Mouse (Mus musculus) heart, adult 8-10 months (tissue): ENCODE measurements around the gene Zfp882. TPM values are rescaled to one million over a fixed set of nuclear protein-coding genes. Genes with fewer than 3 reads are reported as not detected.
"Not testable (repeated sequence)": the region's sequence is repeated elsewhere in the genome, so short reads cannot be mapped to it uniquely, and the experiment has no call there.

ENCODE experiments used
- DNase-seq: peaks from one replicate; pipeline ENCODE4 v3.0.0; 2022; ENCODE audit warnings: low spot score
- total RNA-seq, 4 experiments: library from RNA; stranded (reverse); gene quantifications; 2 replicates each; pipeline ENCODE4 v1.2.4; 2022

Gene Zfp882
- total RNA-seq, 4 experiments from 2014 or later, result 2.7 to 3.3 (median 3.0) TPM

GRCm38 (mm10) chr8:71952489-71952888, 44.1 kb downstream of the Zfp882 start:
- no peak for DNase-seq

GRCm38 (mm10) chr8:71952961-71953700, 44.7 kb downstream of the Zfp882 start:
- not testable (repeated sequence) for DNase-seq

GRCm38 (mm10) chr8:71954666-71955065, 46.3 kb downstream of the Zfp882 start:
- no peak for DNase-seq

GRCm38 (mm10) chr8:71960483-71960882, 52.1 kb downstream of the Zfp882 start:
- no peak for DNase-seq

- DNase-seq, result no peak
Measured at GRCm38 (mm10) chr8:71961796-71962195, 53.4 kb downstream of the Zfp882 start.

- no peak for DNase-seq
Measured at GRCm38 (mm10) chr8:71964051-71964450, 55.6 kb downstream of the Zfp882 start.

GRCm38 (mm10) chr8:71965166-71965565, 56.8 kb downstream of the Zfp882 start:
- DNase-seq, result no peak

Other genes starting within 250 kb of the Zfp882 start
- gene Unc13a, start 236.9 kb upstream of the Zfp882 start, total RNA-seq, result 1 to 10 TPM in 1 of 4 experiments, under 1 TPM in 3; 0.49 to 1.4 (median 0.57) TPM
- 10 to 100 TPM in 1 of 4 experiments, 1 to 10 TPM in 3; 6.4 to 10.3 (median 7.6) TPM for gene Jak3, start 232.3 kb upstream of the Zfp882 start, total RNA-seq
- gene Insl3, start 219.4 kb upstream of the Zfp882 start, total RNA-seq, result 1 to 10 TPM; 2.2 to 4.6 (median 2.5) TPM
- 1 to 10 TPM; 4.0 to 6.9 (median 5.3) TPM for gene B3gnt3, start 206.8 kb upstream of the Zfp882 start, total RNA-seq
- gene Fcho1, start 182.9 kb upstream of the Zfp882 start, total RNA-seq, result 1 to 10 TPM in 1 of 4 experiments, under 1 TPM in 3; 0.14 to 1.5 (median 0.68) TPM
- gene Zfp709, start 26.6 kb upstream of the Zfp882 start, total RNA-seq, result 1 to 10 TPM; 5.0 to 8.7 (median 5.8) TPM
- gene Zfp617, start within 50 bp of the Zfp882 start, total RNA-seq, result 10 to 100 TPM; 22.4 to 27.8 (median 22.9) TPM
- gene Zfp961, start 42.4 kb downstream of the Zfp882 start, total RNA-seq, result 1 to 10 TPM; 5.4 to 7.5 (median 7.0) TPM
- 1 to 10 TPM in 2 of 4 experiments, under 1 TPM in 2; 0.25 to 1.2 (median 0.84) TPM for gene Cyp4f18, start 101.0 kb downstream of the Zfp882 start, total RNA-seq
- gene Olfr372, start 132.6 kb downstream of the Zfp882 start, total RNA-seq, result not detected
- gene Olfr373, start 174.6 kb downstream of the Zfp882 start, total RNA-seq, result not detected
- gene Olfr374, start 198.4 kb downstream of the Zfp882 start, total RNA-seq, result not detected
- gene Tpm4, start 226.4 kb downstream of the Zfp882 start, total RNA-seq, result 100 to 1,000 TPM in 1 of 4 experiments, 10 to 100 TPM in 3; 58.6 to 106 (median 81.9) TPM